Mouse (Mus musculus): ENCODE data around the gene Phyhipl.

DNA sequence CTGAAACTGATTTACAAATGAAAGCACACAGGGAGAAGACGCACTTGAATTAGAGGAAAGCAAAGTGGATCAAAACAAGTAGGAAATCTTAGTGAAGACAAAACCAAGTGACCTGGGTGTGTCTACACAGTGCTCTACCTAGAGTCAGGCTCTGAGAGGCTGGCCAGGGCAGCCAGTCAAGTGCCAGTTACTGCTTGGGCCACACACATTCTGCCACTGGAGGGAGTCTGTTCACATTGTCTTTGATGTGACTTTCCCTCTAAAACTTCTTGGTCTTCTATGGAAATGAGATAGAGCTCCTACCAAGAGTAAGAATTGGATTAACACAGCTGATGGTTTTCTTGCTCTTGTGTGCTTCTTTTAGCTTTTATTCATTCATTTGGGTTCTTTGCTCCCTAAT, 61.8 kb downstream of the Phyhipl start:
- TF ChIP-seq CTCF (IDR thresholded peaks at IDR 0.05; ENCODE audit: control insufficient read depth, insufficient read depth, insufficient replicate concordance, low read depth, low read length) (peak; percentile 19; the same call in 1 of the 2 replicates), POLR2A (IDR thresholded peaks at IDR 0.05; ENCODE audit: control insufficient read depth, low read depth, low read length) (no peak)
